Mouse (Mus musculus) MEL (cell line): Measurements from ENCODE around the gene Tssk6.

ENCODE experiments used
- CTCF ChIP-seq, 3 experiments: IDR thresholded peaks in 2 of 3; conservative IDR thresholded peaks in 1 of 3; 2 replicates each; pipeline ENCODE4 v1.5.1; 2011 to 2012; ENCODE audit warnings: low read length in 3 of 3, low read depth in 2 of 3, mild to moderate bottlenecking in 2 of 3, improper control_type of control experiment in 1 of 3, inconsistent platforms in 1 of 3, mixed read lengths in 1 of 3, moderate library complexity in 1 of 3; ENCODE audit not compliant: control insufficient read depth in 1 of 3, insufficient read depth in 1 of 3, poor library complexity in 1 of 3, severe bottlenecking in 1 of 3
- E2F4 ChIP-seq: IDR thresholded peaks from 2 replicates; pipeline ENCODE4 v1.6.1; 2011; ENCODE audit warnings: low read depth, low read length, improper control_type of control experiment, borderline replicate concordance
- KAT2A ChIP-seq: conservative IDR thresholded peaks from 2 replicates; pipeline ENCODE4 v1.6.1; 2012; ENCODE audit warnings: low read depth, low read length, improper control_type of control experiment, inconsistent platforms
- MAFK ChIP-seq: IDR thresholded peaks from 2 replicates; pipeline ENCODE4 v1.6.1; 2011; ENCODE audit warnings: low read depth, mild to moderate bottlenecking, low read length, improper control_type of control experiment, borderline replicate concordance
- UBTF ChIP-seq: IDR thresholded peaks from 2 replicates; pipeline ENCODE4 v1.6.1; 2012; ENCODE audit warnings: low read depth, mild to moderate bottlenecking, inconsistent platforms, low read length, improper control_type of control experiment, moderate library complexity, borderline replicate concordance; ENCODE audit not compliant: insufficient read depth
- USF2 ChIP-seq, 2 experiments: IDR thresholded peaks; 2 replicates each; pipeline ENCODE4 v1.6.1; 2011 to 2012; ENCODE audit warnings: improper control_type of control experiment in 2 of 2, low read length in 2 of 2, borderline replicate concordance in 1 of 2, inconsistent platforms in 1 of 2, low read depth in 1 of 2, mild to moderate bottlenecking in 1 of 2; ENCODE audit not compliant: insufficient read depth in 1 of 2
- ZC3H11A ChIP-seq: IDR thresholded peaks from 2 replicates; pipeline ENCODE4 v1.6.1; 2012; ENCODE audit warnings: low read depth, mild to moderate bottlenecking, inconsistent platforms, low read length, improper control_type of control experiment
- ZKSCAN1 ChIP-seq: IDR thresholded peaks from 2 replicates; pipeline ENCODE4 v1.6.1; 2012; ENCODE audit warnings: low read depth, mild to moderate bottlenecking, inconsistent platforms, low read length, improper control_type of control experiment, moderate library complexity
- ZNF384 ChIP-seq: IDR thresholded peaks from 2 replicates; pipeline ENCODE4 v1.6.1; 2012; ENCODE audit warnings: low read depth, mild to moderate bottlenecking, inconsistent platforms, low read length, improper control_type of control experiment

DNA sequence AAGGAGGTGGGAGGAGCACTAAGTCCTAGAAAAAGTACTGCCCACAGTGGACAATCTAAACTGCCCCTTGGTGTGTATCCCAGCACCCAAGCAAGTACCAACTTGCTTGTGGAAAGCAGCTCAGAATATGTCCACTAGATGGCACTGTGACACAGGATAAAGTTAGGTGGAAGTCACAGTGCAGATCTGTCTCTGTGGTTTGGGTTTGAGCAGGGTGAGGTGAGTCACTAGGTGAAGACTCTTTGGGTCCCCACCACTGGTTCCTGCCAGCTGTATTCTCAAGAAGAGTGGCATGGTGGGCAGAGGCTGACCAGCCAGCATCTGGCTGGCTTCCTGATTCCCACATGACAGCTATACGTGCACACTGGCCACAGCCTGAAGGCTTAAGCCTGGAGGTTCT is 17.0 kb downstream of the Tssk6 start:
- TF ChIP-seq ZNF384 = no peak
- TF ChIP-seq CTCF (IDR thresholded peaks at IDR 0.05 in 2 of 3, conservative IDR thresholded peaks at IDR 0.05 in 1 of 3; ENCODE audit: control insufficient read depth in 1 of 3, insufficient read depth in 1 of 3, low read depth in 2 of 3, low read length in 3 of 3, poor library complexity in 1 of 3, severe bottlenecking in 1 of 3) = peak; percentile 54 to 77 (median 63)
- TF ChIP-seq KAT2A = no peak
- TF ChIP-seq E2F4 = no peak
- no peak for TF ChIP-seq MAFK
- TF ChIP-seq USF2 (IDR thresholded peaks at IDR 0.05; ENCODE audit: borderline replicate concordance in 1 of 2, insufficient read depth in 1 of 2, low read depth in 1 of 2, low read length in 2 of 2) = no peak
- TF ChIP-seq ZKSCAN1 = no peak
- TF ChIP-seq UBTF = no peak
- peak; percentile 64 for TF ChIP-seq ZC3H11A
